Mouse (Mus musculus) MEL (cell line): ENCODE data around the gene Ccdc82. TPM values are rescaled to one million over a fixed set of nuclear protein-coding genes. Genes with fewer than 3 reads are reported as not detected.

Source experiments
- DNase-seq: peaks from one replicate; pipeline ENCODE4 v3.0.0; 2011; ENCODE audit warnings: low read depth, low spot score
- H3K27ac ChIP-seq: 2 replicates; pipeline ENCODE4 v1.5.1; 2012; ENCODE audit warnings: low read depth, mild to moderate bottlenecking, control low read depth, low read length, moderate library complexity; ENCODE audit not compliant: control insufficient read depth
- H3K27me3 ChIP-seq, 2 experiments: fragments of 150-350 bp in 1 of 2; sonication (generic) in 1 of 2; 2 replicates each; pipeline ENCODE4 v1.6.1; 2012; ENCODE audit warnings: low read length in 2 of 2, mild to moderate bottlenecking in 2 of 2, improper control_type of control experiment in 1 of 2, moderate library complexity in 1 of 2; ENCODE audit not compliant: insufficient read depth in 2 of 2, control insufficient read depth in 1 of 2
- H3K36me3 ChIP-seq, 2 experiments: 2 replicates each; pipeline ENCODE4 v1.6.1; 2012 to 2014; ENCODE audit warnings: low read length in 2 of 2, improper control_type of control experiment in 1 of 2, inconsistent platforms in 1 of 2, mild to moderate bottlenecking in 1 of 2; ENCODE audit not compliant: insufficient read depth in 2 of 2, control insufficient read depth in 1 of 2
- H3K4me1 ChIP-seq, 2 experiments: fragments of 150-350 bp in 1 of 2; sonication (generic) in 1 of 2; 2 replicates each; pipeline ENCODE4 v1.6.1; 2012; ENCODE audit warnings: low read length in 2 of 2, improper control_type of control experiment in 1 of 2, mild to moderate bottlenecking in 1 of 2; ENCODE audit not compliant: insufficient read depth in 2 of 2, control insufficient read depth in 1 of 2
- H3K4me3 ChIP-seq, 2 experiments: fragments of 150-350 bp in 1 of 2; sonication (generic) in 1 of 2; 2 replicates each; pipeline ENCODE4 v1.5.1; 2012; ENCODE audit warnings: low read depth in 2 of 2, low read length in 2 of 2, mild to moderate bottlenecking in 2 of 2, moderate library complexity in 2 of 2, control low read depth in 1 of 2, improper control_type of control experiment in 1 of 2; ENCODE audit not compliant: control insufficient read depth in 1 of 2, insufficient read depth in 1 of 2
- H3K79me2 ChIP-seq: 2 replicates; pipeline ENCODE4 v1.6.1; 2012; ENCODE audit warnings: mild to moderate bottlenecking, low read length, moderate library complexity; ENCODE audit not compliant: control insufficient read depth, poor library complexity, insufficient read depth
- H3K9ac ChIP-seq: 2 replicates; pipeline ENCODE4 v1.6.1; 2012; ENCODE audit warnings: low read depth, mild to moderate bottlenecking, control low read depth, low read length, moderate library complexity; ENCODE audit not compliant: control insufficient read depth, poor library complexity, severe bottlenecking
- H3K9me3 ChIP-seq: fragments of 150-350 bp; sonication (generic); replicated peaks from 2 replicates; pipeline ENCODE4 v1.6.1; 2012; ENCODE audit warnings: mild to moderate bottlenecking, low read length, improper control_type of control experiment, moderate library complexity; ENCODE audit not compliant: insufficient read depth
- E2F4 ChIP-seq: IDR thresholded peaks from 2 replicates; pipeline ENCODE4 v1.6.1; 2011; ENCODE audit warnings: low read depth, low read length, improper control_type of control experiment, borderline replicate concordance
- EP300 ChIP-seq, 2 experiments: IDR thresholded peaks; 2 replicates each; pipeline ENCODE4 v1.6.1; 2011; ENCODE audit warnings: improper control_type of control experiment in 2 of 2, low read length in 2 of 2, low read depth in 1 of 2, mild to moderate bottlenecking in 1 of 2
- JUND ChIP-seq: IDR thresholded peaks from 2 replicates; pipeline ENCODE4 v1.6.1; 2011; ENCODE audit warnings: low read depth, mild to moderate bottlenecking, improper control_type of control experiment, low read length
- KAT2A ChIP-seq: conservative IDR thresholded peaks from 2 replicates; pipeline ENCODE4 v1.6.1; 2012; ENCODE audit warnings: low read depth, low read length, improper control_type of control experiment, inconsistent platforms
- MAFK ChIP-seq: IDR thresholded peaks from 2 replicates; pipeline ENCODE4 v1.6.1; 2011; ENCODE audit warnings: low read depth, mild to moderate bottlenecking, low read length, improper control_type of control experiment, borderline replicate concordance
- MAX ChIP-seq: IDR thresholded peaks from 2 replicates; pipeline ENCODE4 v1.6.1; 2011; ENCODE audit warnings: low read length, improper control_type of control experiment
- MAZ ChIP-seq: IDR thresholded peaks from 2 replicates; pipeline ENCODE4 v1.6.1; 2012; ENCODE audit warnings: low read depth, mild to moderate bottlenecking, inconsistent platforms, low read length, improper control_type of control experiment
- MYB ChIP-seq: IDR thresholded peaks from 2 replicates; pipeline ENCODE4 v1.6.1; 2011; ENCODE audit warnings: mild to moderate bottlenecking, low read depth, low read length, improper control_type of control experiment
- POLR2A ChIP-seq, 2 experiments: IDR thresholded peaks; 2 replicates each; pipeline ENCODE4 v1.6.1; 2011 to 2012; ENCODE audit warnings: low read length in 2 of 2, mild to moderate bottlenecking in 2 of 2, control low read depth in 1 of 2, improper control_type of control experiment in 1 of 2, low read depth in 1 of 2, moderate library complexity in 1 of 2; ENCODE audit not compliant: control insufficient read depth in 1 of 2, insufficient read depth in 1 of 2, poor library complexity in 1 of 2
- POLR2AphosphoS2 ChIP-seq: IDR thresholded peaks from 2 replicates; pipeline ENCODE4 v1.6.1; 2011; ENCODE audit warnings: low read length, improper control_type of control experiment
- POLR2AphosphoS5 ChIP-seq: IDR thresholded peaks from 2 replicates; pipeline ENCODE4 v1.6.1; 2012; ENCODE audit warnings: low read depth, borderline replicate concordance, mild to moderate bottlenecking, inconsistent platforms, low read length, moderate library complexity, mixed read lengths
- RAD21 ChIP-seq: IDR thresholded peaks from 2 replicates; pipeline ENCODE4 v1.6.1; 2011; ENCODE audit warnings: mild to moderate bottlenecking, low read depth, low read length, improper control_type of control experiment
- SIN3A ChIP-seq: IDR thresholded peaks from 2 replicates; pipeline ENCODE4 v1.6.1; 2012; ENCODE audit warnings: low read length, improper control_type of control experiment, inconsistent platforms
- SMC3 ChIP-seq: IDR thresholded peaks from 2 replicates; pipeline ENCODE4 v1.6.1; 2011; ENCODE audit warnings: low read depth, low read length, improper control_type of control experiment
- TCF12 ChIP-seq: IDR thresholded peaks from 2 replicates; pipeline ENCODE4 v1.6.1; 2014; ENCODE audit warnings: low read depth, mild to moderate bottlenecking, inconsistent platforms, low read length, improper control_type of control experiment, moderate library complexity
- USF1 ChIP-seq: IDR thresholded peaks from 2 replicates; pipeline ENCODE4 v1.6.1; 2014; ENCODE audit warnings: low read depth, mild to moderate bottlenecking, inconsistent platforms, low read length, improper control_type of control experiment, moderate library complexity
- ZC3H11A ChIP-seq: IDR thresholded peaks from 2 replicates; pipeline ENCODE4 v1.6.1; 2012; ENCODE audit warnings: low read depth, mild to moderate bottlenecking, inconsistent platforms, low read length, improper control_type of control experiment
- ZKSCAN1 ChIP-seq: IDR thresholded peaks from 2 replicates; pipeline ENCODE4 v1.6.1; 2012; ENCODE audit warnings: low read depth, mild to moderate bottlenecking, inconsistent platforms, low read length, improper control_type of control experiment, moderate library complexity
- ZMIZ1 ChIP-seq: IDR thresholded peaks from 2 replicates; pipeline ENCODE4 v1.6.1; 2012; ENCODE audit warnings: low read depth, mild to moderate bottlenecking, inconsistent platforms, low read length, improper control_type of control experiment, moderate library complexity
- polyA plus RNA-seq, 2 experiments: library from polyadenylated mRNA; stranded (reverse) in 1 of 2; unstranded in 1 of 2; fragments of >175 nt in 1 of 2; fragments of >200 nt in 1 of 2; gene quantifications; 2 replicates each; pipeline versions ENCODE4 v1.2.1 to v1.2.4; 2012; ENCODE audit warnings: low replicate concordance in 2 of 2, low read depth in 1 of 2; ENCODE audit not compliant: insufficient read length in 2 of 2, insufficient read depth in 1 of 2, missing spikeins in 1 of 2
- total RNA-seq: library from RNA; depleted of rRNA; stranded (reverse); fragments of 300-350 nt; gene quantifications from 2 replicates; pipeline ENCODE4 v1.2.3, GENCODE M21; 2012

Gene Ccdc82
- total and polyA plus RNA-seq, 3 experiments = 8.4 to 79.8 (median 15.0) TPM

DNA sequence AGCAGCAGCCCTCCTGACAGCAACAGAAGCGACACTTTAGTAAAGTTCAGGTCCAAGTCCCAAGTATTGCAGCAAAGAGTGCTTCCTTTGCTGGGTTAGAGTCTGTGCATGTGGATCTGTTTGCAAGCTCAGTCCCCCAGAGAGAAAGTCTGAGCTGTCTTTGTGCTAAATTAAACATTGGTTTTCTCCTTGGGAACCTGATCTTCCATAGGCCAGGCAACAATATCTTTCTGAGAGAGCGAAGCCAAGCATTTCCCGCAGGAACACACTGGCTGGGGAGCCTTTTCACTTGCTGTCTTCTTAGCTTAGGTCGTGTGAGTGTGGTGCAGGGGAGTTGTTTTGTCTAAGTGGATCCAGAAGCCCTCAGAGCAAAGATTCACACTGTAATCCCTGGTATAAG, 60.5 kb downstream of the Ccdc82 start:
- no peak overlapping the region for H3K27ac ChIP-seq
- H3K9me3 ChIP-seq = no peaks in the 10 kb centered on the region
- TF ChIP-seq MAFK (no peak), ZC3H11A (no peak), E2F4 (no peak), JUND (no peak), POLR2A (IDR thresholded peaks at IDR 0.05; ENCODE audit: control insufficient read depth in 1 of 2, insufficient read depth in 1 of 2, low read depth in 1 of 2, low read length in 2 of 2, poor library complexity in 1 of 2) (no peak), EP300 (IDR thresholded peaks at IDR 0.05; ENCODE audit: low read depth in 1 of 2, low read length in 2 of 2) (no peak), ZKSCAN1 (no peak), USF1 (no peak), MAZ (no peak), SMC3 (no peak), ZMIZ1 (no peak), MYB (no peak), TCF12 (no peak), KAT2A (no peak), RAD21 (no peak)
- no peaks in the 10 kb centered on the region for H3K36me3 ChIP-seq
- H3K27me3 ChIP-seq = peaks cover 3 to 4% of the 10 kb centered on the region in 2 experiments; a peak in 3 of 4 replicates
- H3K4me3 ChIP-seq = no peak overlapping the region
- no peak overlapping the region for H3K9ac ChIP-seq
- H3K4me1 ChIP-seq = no peaks in the 10 kb centered on the region
- DNase-seq = no peak
- no peaks in the 10 kb centered on the region for H3K79me2 ChIP-seq

DNA sequence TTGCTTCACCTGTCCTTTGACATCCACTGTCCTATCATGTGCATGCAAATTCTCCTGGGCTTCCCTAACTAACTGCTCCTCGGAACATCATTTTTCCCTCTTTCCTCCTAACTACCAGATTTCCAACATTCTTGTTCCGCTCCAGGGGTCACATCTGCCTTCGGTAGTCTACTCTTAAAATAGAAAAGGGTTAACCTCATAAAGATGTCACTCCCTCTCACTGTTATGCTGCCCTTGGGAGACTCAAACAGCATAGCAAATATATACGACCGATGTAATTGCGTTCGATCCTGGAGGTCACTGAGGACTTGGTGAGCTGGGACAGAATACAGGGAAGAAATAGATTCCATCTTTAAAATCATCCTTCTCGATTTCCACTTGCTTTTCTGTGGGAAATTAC, 62.0 kb downstream of the Ccdc82 start:
- DNase-seq = no peak
- H3K27me3 ChIP-seq = peaks cover 1 to 4% of the 10 kb centered on the region in 2 experiments; a peak in 2 of 4 replicates
- no peaks in the 10 kb centered on the region for H3K79me2 ChIP-seq
- no peaks in the 10 kb centered on the region for H3K9me3 ChIP-seq
- H3K27ac ChIP-seq = no peak overlapping the region
- no peak overlapping the region for H3K9ac ChIP-seq
- H3K4me1 ChIP-seq = no peaks in the 10 kb centered on the region
- H3K36me3 ChIP-seq = no peaks in the 10 kb centered on the region
- no peak for TF ChIP-seq SIN3A
- no peak for TF ChIP-seq MAFK
- TF ChIP-seq POLR2AphosphoS2 = no peak
- no peak for TF ChIP-seq JUND
- no peak for TF ChIP-seq RAD21
- TF ChIP-seq, all 39 proteins: peak for 0
- no peak overlapping the region for H3K4me3 ChIP-seq

DNA sequence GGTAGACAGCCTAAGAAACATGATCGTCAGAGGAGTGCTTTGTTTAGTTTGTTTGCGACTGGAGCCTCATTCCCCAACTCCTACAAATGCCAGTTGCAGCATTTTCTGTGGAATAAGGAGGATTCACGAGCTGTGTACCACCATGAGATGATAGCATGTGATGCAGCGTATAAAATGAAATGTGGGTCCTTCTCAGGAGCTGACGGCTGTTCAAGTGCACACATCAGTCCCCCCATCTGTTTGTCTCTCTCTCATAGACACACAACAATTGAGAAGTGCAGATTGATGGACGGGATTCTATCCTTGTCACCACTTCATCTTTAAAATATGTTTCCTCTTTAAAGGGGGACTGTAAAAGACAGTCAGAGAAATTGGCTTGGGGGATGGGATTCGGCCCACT, 63.1 kb downstream of the Ccdc82 start:
- H3K79me2 ChIP-seq = no peaks in the 10 kb centered on the region
- no peaks in the 10 kb centered on the region for H3K36me3 ChIP-seq
- no peaks in the 10 kb centered on the region for H3K9me3 ChIP-seq
- no peak overlapping the region for H3K27ac ChIP-seq
- TF ChIP-seq MAX (no peak), SIN3A (no peak), POLR2AphosphoS5 (no peak)
- no peak overlapping the region for H3K4me3 ChIP-seq
- H3K27me3 ChIP-seq = no peaks in the 10 kb centered on the region
- DNase-seq = no peak
- no peak overlapping the region for H3K9ac ChIP-seq
- H3K4me1 ChIP-seq = no peaks in the 10 kb centered on the region
